17 mouse cellular contexts compared by ENCODE assay signal in genomic region chr5:148417756-148418155, GRCm38 (mm10). TPM values are rescaled to one million over a fixed set of nuclear protein-coding genes. Genes with fewer than 3 reads are reported as not detected.
DNase-seq lines count a peak whose midpoint lies in the region; ATAC-seq and TF ChIP-seq lines count a peak whose summit lies in the region.
"Had no signal": no experiment of that assay in that cellular context is flagged by ENCODE, and none has a peak within 500 bp of the region (broad histone marks: within the 10 kb centered on the region; RNA-seq: fewer than 3 reads in every experiment).

No protein-coding gene starts in this region.

- no peaks in the 10 kb centered on the region for H3K9me3 ChIP-seq in liver, embryonic 14.5 days (ENCODE audit: control insufficient read depth, low read length)
- H3K9me3 ChIP-seq in liver, embryonic 12.5 days (replicated peaks) = peaks cover 7% of the 10 kb centered on the region; the same call in 1 of the 2 replicates
- H3K9me3 ChIP-seq: kidney, embryonic 15.5 days; lung, embryonic 15.5 days; midbrain, embryonic 13.5 days had no signal

- H3K36me3 ChIP-seq in heart, adult 2 months (ENCODE audit: control insufficient read depth, insufficient read depth, low read length) = no peaks in the 10 kb centered on the region
- H3K36me3 ChIP-seq in liver, embryonic 14.5 days (replicated peaks; ENCODE audit: control insufficient read depth, insufficient read depth, low read depth) = no peaks in the 10 kb centered on the region
- no peaks in the 10 kb centered on the region for H3K36me3 ChIP-seq in liver, embryonic 12.5 days
- H3K36me3 ChIP-seq: embryonic facial prominence, embryonic 10.5 days; heart, embryonic 15.5 days; kidney, embryonic 15.5 days; lung, embryonic 15.5 days; midbrain, embryonic 13.5 days; neural tube, embryonic 13.5 days had no signal

- H3K4me1 ChIP-seq in heart, adult 2 months (ENCODE audit: control insufficient read depth, insufficient read depth, low read length) = no peaks in the 10 kb centered on the region; the same call in 1 of the 2 replicates
- no peaks in the 10 kb centered on the region for H3K4me1 ChIP-seq in liver, embryonic 14.5 days (replicated peaks; ENCODE audit: control insufficient read depth in 2 of 2, insufficient read depth in 2 of 2, low read length in 1 of 2)
- no peaks in the 10 kb centered on the region for H3K4me1 ChIP-seq in liver, embryonic 12.5 days
- H3K4me1 ChIP-seq: kidney, embryonic 15.5 days; lung, embryonic 15.5 days; midbrain, embryonic 13.5 days; neural tube, embryonic 13.5 days had no signal

- H3K4me3 ChIP-seq in heart, adult 2 months = no peak overlapping the region
- no peak overlapping the region for H3K4me3 ChIP-seq in liver, embryonic 14.5 days (ENCODE audit: insufficient read depth in 1 of 2, low read depth in 2 of 2, low read length in 2 of 2)
- H3K4me3 ChIP-seq in liver, embryonic 12.5 days = no peak overlapping the region
- H3K4me3 ChIP-seq: embryonic facial prominence, embryonic 10.5 days; heart, embryonic 15.5 days; kidney, embryonic 15.5 days; lung, embryonic 15.5 days; midbrain, embryonic 13.5 days; neural tube, embryonic 13.5 days had no signal

- no peaks in the 10 kb centered on the region for H3K79me2 ChIP-seq in heart, adult 2 months (replicated peaks; ENCODE audit: control insufficient read depth, insufficient read depth, low read length)

- no peak for TF ChIP-seq POLR2A in heart, adult 2 months (IDR thresholded peaks at IDR 0.05; ENCODE audit: insufficient read depth, low read depth, low read length)

- DNase-seq in heart, adult 2 months = no peak
- DNase-seq in heart, adult 18-20 months = no peak
- no peak for DNase-seq in liver, embryonic 14.5 days (ENCODE audit: low read depth in 3 of 3, low spot score in 3 of 3)
- DNase-seq in B cell, adult 2 months = peak; percentile 20 to 42
- peak; percentile 80 for DNase-seq in R1 (ENCODE audit: low read depth, low spot score)
- DNase-seq in adrenal gland, adult (ENCODE audit: inconsistent age in 2 of 2, low spot score in 1 of 2) = no peak
- DNase-seq in cerebellum, postnatal 25 days = no peak
- DNase-seq: cerebellum, adult 2 months; right cerebral cortex, adult 18-20 months; thymus, adult 18-20 months had no signal

- WGBS in heart, adult 2 months = 100% methylated on average over 1 of the region's 1 CpGs
- WGBS in liver, embryonic 14.5 days (ENCODE audit: insufficient replicate concordance) = 77% methylated on average over 1 of the region's 1 CpGs
- WGBS in liver, embryonic 12.5 days (ENCODE audit: insufficient replicate concordance) = 100% methylated on average over 1 of the region's 1 CpGs

- no peak overlapping the region for H3K9ac ChIP-seq in heart, adult 2 months (ENCODE audit: low read depth, low read length)
- H3K9ac ChIP-seq in liver, embryonic 14.5 days (replicated peaks) = no peak overlapping the region
- H3K9ac ChIP-seq in liver, embryonic 12.5 days = no peak overlapping the region
- H3K9ac ChIP-seq: heart, embryonic 15.5 days; kidney, embryonic 15.5 days; lung, embryonic 15.5 days; midbrain, embryonic 13.5 days; neural tube, embryonic 13.5 days had no signal

- no peak overlapping the region for H3K4me2 ChIP-seq in liver, embryonic 14.5 days (ENCODE audit: low read depth)
- H3K4me2 ChIP-seq in liver, embryonic 12.5 days = no peak overlapping the region
- H3K4me2 ChIP-seq: heart, embryonic 15.5 days; kidney, embryonic 15.5 days; lung, embryonic 15.5 days; midbrain, embryonic 13.5 days; neural tube, embryonic 13.5 days had no signal

- no peak for ATAC-seq in liver, embryonic 14.5 days (ENCODE audit: insufficient read depth)
- ATAC-seq in liver, embryonic 12.5 days = no peak
- ATAC-seq: midbrain, embryonic 13.5 days had no signal

- peak; percentile 38 for TF ChIP-seq CTCF in heart, adult 2 months (IDR thresholded peaks at IDR 0.05)
- TF ChIP-seq CTCF in liver, embryonic 14.5 days (IDR thresholded peaks at IDR 0.05; ENCODE audit: low read depth) = peak; percentile 35

- intact Hi-C loops in heart, adult 2 months (cut with DNase I) = no loop called here

- H3K27ac ChIP-seq in heart, adult 2 months = no peak overlapping the region
- H3K27ac ChIP-seq in liver, embryonic 14.5 days = no peak overlapping the region
- H3K27ac ChIP-seq in liver, embryonic 12.5 days = no peak overlapping the region
- H3K27ac ChIP-seq: embryonic facial prominence, embryonic 10.5 days; heart, embryonic 15.5 days; kidney, embryonic 15.5 days; lung, embryonic 15.5 days; midbrain, embryonic 13.5 days; neural tube, embryonic 13.5 days had no signal

- TF ChIP-seq EP300 in heart, adult 2 months (IDR thresholded peaks at IDR 0.05; ENCODE audit: insufficient read depth, low read depth, low read length) = no peak
- TF ChIP-seq EP300 in liver, embryonic 14.5 days (IDR thresholded peaks at IDR 0.05; ENCODE audit: low read depth) = no peak

- H3K27me3 ChIP-seq in heart, adult 2 months (ENCODE audit: control insufficient read depth, insufficient read depth, low read length) = no peaks in the 10 kb centered on the region
- H3K27me3 ChIP-seq in liver, embryonic 14.5 days (ENCODE audit: control insufficient read depth, insufficient read depth, low read length) = no peaks in the 10 kb centered on the region
- peaks cover 20% of the 10 kb centered on the region; the same call in 1 of the 2 replicates for H3K27me3 ChIP-seq in liver, embryonic 12.5 days (replicated peaks)
- H3K27me3 ChIP-seq: heart, embryonic 15.5 days; kidney, embryonic 15.5 days; lung, embryonic 15.5 days; midbrain, embryonic 13.5 days; neural tube, embryonic 13.5 days had no signal

RNA-seq across cellular contexts. Expression of gene Slc7a1, which starts 18.1 kb away (rescaled TPM):
- 10 to 100 TPM; 14.0 to 14.4 TPM for total RNA-seq in heart, adult 2 months (2021)
- 10.9 and 18.9 TPM in 2 replicates for polyA plus RNA-seq in heart, adult 2 months (2012; rRNA removed)
- total RNA-seq in heart, adult 18-20 months (2021) = 10 to 100 TPM; 11.8 to 13.5 TPM
- 4.7 and 4.8 TPM in 2 replicates for polyA plus RNA-seq in liver, embryonic 14.5 days (2012; rRNA removed)
- polyA plus RNA-seq in liver, embryonic 14.5 days (2014; fragmentation: Nextera tagmentation; extraction: Ambion mirVana) = 17.7 and 20.3 TPM in 2 replicates
- 28.8 and 30.2 TPM in 2 replicates for polyA plus RNA-seq in liver, embryonic 12.5 days (2016; fragmentation: Nextera tagmentation; extraction: Ambion mirVana)

Comparison
In these comparisons a context has a peak if more than half of its experiments do, and no peak if none do; other contexts are left out.
1. DNase-seq: peak in B cell, adult 2 months (2 of 2) and R1 (single experiment); none in heart, adult 2 months (0 of 2), heart, adult 18-20 months (0 of 2), liver, embryonic 14.5 days (0 of 3), adrenal gland, adult (0 of 2) and cerebellum, postnatal 25 days (0 of 2).